Mouse (Mus musculus): ENCODE data around the gene Ltv1.

Gene Ltv1

DNA sequence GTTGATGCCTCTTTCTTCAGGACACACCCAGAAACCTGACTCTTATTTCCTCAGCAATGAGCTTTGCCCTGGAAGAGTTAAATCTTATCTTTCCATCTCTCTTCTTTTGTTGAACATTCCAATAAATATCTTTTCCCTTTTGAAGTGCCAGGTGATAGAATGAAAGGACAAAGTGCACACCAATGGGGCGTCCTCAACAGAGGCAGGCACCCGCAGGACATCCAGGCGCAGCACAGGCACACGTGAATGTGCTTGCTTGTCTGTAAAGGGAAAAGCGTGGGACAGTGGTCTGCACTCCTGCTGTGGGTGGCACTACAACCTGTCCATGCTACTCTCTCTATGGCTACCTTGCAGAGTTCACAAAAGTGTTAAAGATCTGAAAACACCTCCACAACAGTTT is 3.1 kb downstream of the Ltv1 start:
- no peak for DNase-seq

DNA sequence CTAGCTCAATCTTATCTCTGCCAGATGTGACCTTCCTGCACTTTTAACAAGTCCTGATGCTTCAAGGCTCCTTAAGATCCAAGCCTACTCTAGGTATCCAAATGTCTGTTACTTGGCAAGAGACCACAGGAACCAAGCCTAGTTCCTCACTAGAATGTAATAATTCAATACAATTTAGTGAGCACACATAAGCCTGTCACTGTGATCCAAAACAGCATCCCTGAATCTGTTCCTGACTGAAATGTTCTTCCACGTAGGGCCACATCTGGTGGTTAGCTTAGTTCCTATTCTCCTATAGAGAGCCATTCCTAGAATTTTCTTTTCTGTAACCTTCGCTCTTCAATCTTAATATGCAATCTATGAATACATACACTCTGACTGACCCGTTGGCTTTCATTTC is 6.2 kb downstream of the Ltv1 start:
- no peak for DNase-seq

DNA sequence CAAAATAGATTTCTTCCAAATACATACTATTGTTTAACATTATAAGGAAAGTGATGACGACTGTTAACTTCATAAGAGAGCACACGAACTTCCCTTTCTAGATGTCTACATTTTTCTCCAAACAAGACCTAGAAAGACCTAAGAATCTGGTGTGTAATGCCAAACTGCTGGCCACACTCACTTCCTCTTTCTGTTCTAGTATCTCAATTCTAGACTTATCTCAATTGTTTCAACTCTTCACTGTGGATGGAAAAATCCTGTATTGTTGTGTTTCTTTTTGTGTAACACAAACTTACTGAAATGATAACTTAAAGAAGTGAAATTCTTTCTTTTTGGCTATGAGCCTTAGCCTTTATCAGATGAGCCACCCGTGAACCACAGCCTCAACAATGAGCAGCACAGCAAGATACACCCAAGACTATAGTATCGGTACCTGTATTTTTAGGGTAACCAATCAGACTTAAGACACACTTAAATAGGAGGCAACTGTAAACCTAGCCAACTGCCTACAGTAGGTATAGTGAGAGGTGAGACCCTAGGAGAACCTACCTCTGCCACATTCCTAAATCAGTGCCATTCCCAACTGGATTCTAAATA is 8.7 kb downstream of the Ltv1 start:
- peak; percentile 7 for DNase-seq

GRCm38 (mm10) chr10:13180211-13180610 is 12.8 kb downstream of the Ltv1 start:
- DNase-seq = no peak

- no peak for DNase-seq
Measured at GRCm38 (mm10) chr10:13177973-13178624, 14.9 kb downstream of the Ltv1 start, which contains the start of gene Zc2hc1b. TSS of gene Zc2hc1b (minus strand) at chr10:13178023.

GRCm38 (mm10) chr10:13175866-13176265 is 17.1 kb downstream of the Ltv1 start:
- DNase-seq = peak; percentile 29

DNA sequence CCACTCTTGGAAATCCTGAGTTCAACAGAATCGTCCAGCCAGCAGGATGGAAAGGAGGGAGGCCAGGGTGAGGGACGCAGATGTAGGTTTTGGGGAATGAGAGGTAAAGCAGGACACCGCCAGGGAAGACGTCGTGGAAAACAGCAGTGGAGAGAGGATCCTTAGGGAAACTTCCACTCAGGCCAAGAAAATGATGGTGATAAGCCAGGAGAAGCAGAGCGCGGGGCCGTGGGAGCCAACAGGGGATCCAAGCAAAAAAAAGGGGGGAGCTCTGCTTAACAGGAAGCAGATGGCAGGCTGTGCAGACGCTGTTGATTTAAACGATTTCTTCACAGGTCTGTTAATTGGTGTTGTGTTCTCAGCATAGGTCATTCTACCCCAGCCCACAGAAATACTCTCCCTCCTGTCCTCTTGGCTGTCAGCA is 20.2 kb downstream of the Ltv1 start:
- DNase-seq = no peak

GRCm38 (mm10) chr10:13171461-13171860 is 21.5 kb downstream of the Ltv1 start:
- DNase-seq = no peak

DNA sequence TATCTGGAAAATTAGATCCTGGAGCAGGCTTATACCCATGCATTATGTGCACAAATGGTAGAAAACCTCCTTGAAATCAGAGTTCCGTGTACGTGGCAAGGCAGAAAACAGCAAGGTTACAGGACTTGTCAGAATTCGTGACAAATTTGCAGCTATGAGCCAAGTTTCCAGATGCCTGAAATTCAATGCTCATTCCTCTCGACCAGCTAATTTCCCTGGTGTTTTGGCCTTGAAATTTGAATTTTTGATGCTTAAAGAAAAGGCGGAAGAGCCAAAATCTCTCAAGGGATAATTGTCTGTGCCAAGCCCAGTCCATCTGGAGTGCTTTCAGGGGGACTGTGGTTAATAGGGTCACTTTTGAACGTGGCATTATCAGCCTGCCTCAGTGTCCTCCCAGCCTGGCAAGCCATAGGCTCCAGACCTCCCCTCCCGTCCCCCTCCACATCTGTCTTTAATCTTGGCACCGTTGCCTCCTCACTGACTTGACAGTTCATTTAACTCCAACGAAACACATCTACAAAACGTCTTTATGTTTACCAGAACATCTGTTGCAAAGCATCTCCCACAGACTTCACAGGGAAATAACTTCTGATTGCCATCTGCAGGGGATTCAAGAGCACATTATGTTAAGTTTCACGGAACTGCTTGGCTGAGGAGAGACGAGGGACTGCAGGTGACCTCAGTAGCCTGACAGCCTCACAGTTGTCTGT is 22.1 kb downstream of the Ltv1 start:
- no peak for DNase-seq

GRCm38 (mm10) chr10:13168461-13168860 is 24.5 kb downstream of the Ltv1 start:
- DNase-seq = no peak

- DNase-seq = no peak
Measured at GRCm38 (mm10) chr10:13162031-13162430, 30.9 kb downstream of the Ltv1 start.

- no peak for DNase-seq
Measured at GRCm38 (mm10) chr10:13160913-13161312, 32.1 kb downstream of the Ltv1 start.

DNA sequence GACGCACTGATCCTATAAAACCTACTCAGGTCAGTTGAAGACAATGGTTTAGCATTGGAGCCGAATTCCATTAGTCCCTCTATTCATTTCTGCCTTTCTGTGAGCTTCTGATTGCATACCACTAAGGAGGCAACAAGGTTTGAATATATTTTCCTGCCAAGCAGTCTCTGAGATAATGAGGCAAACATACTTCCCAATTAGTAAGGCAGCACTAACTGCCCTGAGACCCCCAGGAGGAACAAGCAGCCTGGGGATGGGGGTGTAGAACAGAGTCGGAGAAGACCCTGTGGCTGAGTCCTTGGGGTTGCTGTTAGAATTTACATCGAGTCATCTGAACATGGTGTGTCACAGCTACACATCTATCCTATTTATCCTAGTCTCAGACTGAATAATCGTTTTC is 37.6 kb downstream of the Ltv1 start:
- no peak for DNase-seq

- no peak for DNase-seq
Measured at GRCm38 (mm10) chr10:13152811-13153364, 40.1 kb downstream of the Ltv1 start.

DNA sequence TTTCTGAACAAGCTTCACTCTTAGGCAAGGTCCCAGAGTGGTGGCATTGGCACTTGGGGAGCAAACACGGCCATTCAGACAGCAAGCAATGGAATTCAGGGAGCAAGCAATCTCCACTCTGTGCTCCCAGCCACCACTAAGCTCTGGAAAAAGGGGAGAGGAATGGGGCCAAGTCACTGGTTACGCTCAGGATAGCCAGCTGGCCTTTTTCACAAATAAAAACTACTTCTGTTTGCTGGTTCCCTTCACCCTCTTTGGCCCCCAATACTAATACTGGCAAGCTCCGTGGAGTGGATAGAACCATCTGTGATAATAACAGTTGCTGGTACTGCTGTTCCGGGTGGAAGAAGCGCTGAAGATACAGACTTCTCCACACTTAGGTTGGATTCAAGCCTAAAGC is 41.6 kb downstream of the Ltv1 start:
- peak; percentile 21 for DNase-seq

- no peak for DNase-seq
Measured at GRCm38 (mm10) chr10:13150435-13150834, 42.5 kb downstream of the Ltv1 start.

DNA sequence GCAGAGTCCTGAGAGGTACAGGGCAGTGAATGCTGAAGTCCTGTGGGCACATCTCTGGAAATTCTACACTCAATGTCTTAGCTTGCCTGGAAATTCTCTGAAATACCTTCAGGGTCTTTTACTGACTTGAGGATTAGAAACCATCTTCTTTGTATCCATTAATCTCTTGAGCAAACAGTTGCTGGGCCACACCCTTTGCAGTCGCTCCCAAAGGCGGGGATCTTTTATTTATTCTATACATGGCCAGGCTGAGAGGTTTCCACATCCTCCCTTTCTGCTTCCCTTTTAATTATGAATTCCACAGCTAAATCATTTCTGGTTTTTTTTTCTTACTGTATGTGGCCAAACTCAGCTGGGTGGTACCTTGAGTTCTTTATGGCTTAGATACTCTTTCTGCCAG is 52.5 kb downstream of the Ltv1 start:
- no peak for DNase-seq

GRCm38 (mm10) chr10:13137906-13138305 is 55.1 kb downstream of the Ltv1 start:
- peak; percentile 3 for DNase-seq

DNA sequence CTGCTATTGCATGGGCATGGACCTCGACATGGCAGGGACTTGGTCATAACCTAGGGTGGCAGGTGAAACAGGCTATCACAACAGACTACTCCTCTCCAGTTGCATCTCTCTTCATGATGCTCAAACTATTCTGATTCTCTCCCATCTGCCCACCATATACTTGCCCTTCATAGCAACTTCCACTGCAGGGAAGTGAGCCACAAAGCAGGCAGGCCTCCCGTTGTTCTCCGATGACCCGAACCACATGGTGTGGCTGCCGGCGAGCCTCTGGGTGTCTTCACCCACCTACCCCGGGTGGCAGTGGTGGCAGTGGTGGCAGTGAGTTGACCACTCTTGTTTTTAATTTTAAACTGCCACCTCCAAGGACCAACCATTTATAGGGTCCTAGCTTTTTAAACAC is 57.2 kb downstream of the Ltv1 start:
- no peak for DNase-seq

GRCm38 (mm10) chr10:13135276-13135675 is 57.7 kb downstream of the Ltv1 start:
- DNase-seq = no peak

DNA sequence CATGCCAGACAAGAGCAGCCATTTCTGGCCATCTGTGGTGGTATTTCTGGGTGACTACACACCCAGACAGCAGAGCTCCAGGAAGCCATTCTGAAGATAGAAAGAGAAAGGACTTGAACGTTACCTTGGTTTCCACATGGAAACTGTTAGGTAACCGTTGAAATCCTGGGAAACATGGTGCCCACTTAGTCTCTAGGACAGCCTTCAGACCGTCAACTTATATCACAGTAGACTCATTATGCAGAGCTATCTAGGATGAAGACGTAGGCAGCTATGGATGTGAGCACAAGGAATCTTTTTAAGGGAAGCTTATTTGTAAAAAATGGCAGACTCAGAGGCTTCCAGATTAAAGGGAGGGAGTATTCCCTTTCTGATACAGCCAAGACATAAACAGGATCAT is 59.1 kb downstream of the Ltv1 start:
- DNase-seq = no peak
